Mouse (Mus musculus): ENCODE data around the gene Arrdc2. TPM values are rescaled to one million over a fixed set of nuclear protein-coding genes. Genes with fewer than 3 reads are reported as not detected.

Arrdc2 gene
- 20.7 and 24.9 TPM in 2 replicates for total RNA-seq (2017)

DNA sequence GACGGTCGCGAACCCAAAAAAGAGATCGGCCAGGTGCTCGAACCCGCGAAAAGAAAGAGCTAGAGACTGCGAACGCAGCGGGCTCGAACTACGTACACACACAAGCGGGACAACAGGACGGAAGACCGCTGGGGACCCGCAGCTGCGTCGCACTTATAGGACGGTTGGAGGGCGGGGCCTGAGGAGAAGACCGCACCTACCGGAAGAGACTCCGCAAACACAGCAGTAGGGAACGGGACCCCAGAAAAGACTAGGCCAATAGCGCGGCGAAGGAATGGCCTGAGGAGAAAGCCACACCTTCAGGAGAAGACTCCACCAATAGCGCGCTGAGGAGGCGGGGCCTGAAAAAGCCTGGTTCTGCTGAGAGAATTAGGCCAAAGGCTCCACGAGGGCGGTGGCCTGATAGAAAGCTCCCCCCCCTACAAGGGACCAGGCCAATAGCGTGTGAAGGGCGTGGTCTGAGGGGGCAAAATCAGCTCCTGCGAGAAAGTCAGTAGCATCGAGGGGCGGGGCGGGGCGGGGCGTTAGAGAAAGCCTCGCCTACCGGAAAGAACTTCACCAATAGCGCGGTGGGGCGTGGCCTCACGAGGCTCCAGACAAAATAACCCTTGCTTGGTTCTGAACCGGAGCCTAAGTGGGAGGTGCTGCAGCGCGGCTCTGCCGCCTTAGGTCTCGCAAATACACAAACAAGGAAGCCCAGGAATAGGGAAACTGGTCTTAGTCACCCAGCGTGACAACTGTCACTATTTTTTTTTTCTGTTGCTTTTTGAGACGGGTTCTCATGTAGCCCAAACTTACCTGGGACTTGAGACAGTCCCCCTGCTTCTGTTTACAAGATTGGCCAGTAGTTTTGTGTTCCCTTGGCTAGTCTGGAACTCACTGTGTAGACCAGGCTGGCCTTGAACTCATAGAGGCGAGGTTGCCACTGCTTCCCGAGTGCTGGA is at the start of gene Arrdc2:
Gene Arrdc2 (minus strand): TSS at position 313 of the 944 bp plus-strand sequence.
- ATAC-seq (ENCODE audit: extremely low read depth, insufficient number of reproducible peaks, low FRiP score, poor library complexity, severe bottlenecking) = peak; percentile 77

DNA sequence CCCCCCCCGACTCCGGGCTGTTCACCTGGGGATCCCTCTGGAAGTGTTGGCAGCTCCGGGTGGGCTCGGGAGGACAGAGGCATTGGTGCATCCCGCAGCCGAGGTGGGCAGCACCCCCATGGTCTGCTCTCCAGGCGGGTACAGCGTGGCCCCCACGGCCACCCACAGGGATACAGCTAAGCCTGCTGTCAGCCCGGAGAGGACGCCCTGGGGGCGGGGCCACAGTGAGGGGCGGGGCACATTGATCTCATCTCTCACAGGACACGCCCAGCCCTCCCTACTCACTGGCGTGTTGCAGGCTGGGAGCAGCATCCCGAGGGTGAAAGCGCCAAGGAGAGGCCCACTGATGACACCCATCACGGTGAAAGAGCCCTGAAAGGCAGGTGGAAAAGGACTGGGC is 48.1 kb upstream of the Arrdc2 start:
- no peak for ATAC-seq (ENCODE audit: extremely low read depth, insufficient number of reproducible peaks, low FRiP score, poor library complexity, severe bottlenecking)

DNA sequence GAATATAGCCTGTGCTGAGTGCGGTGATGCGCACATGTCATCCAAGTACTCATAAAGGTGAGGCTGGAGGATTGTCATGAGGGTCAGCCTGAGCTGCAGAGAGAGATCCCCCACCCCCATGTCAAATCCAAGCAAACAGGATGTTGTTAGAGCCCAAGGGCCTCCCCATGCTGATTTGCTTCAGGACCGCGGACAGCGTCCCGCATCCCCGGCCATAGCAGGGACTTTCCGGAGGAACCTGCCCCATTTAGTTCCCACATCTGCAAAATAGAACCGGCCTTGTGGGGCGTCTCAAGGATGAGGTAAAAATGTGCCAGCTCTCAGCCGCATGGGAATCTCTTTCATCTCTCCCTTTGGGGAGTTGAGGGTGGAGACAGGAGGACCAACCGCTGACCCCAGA is 46.1 kb upstream of the Arrdc2 start:
- no peak; the same call in 1 of the 2 replicates for ATAC-seq (ENCODE audit: extremely low read depth, insufficient number of reproducible peaks, low FRiP score, poor library complexity, severe bottlenecking)

DNA sequence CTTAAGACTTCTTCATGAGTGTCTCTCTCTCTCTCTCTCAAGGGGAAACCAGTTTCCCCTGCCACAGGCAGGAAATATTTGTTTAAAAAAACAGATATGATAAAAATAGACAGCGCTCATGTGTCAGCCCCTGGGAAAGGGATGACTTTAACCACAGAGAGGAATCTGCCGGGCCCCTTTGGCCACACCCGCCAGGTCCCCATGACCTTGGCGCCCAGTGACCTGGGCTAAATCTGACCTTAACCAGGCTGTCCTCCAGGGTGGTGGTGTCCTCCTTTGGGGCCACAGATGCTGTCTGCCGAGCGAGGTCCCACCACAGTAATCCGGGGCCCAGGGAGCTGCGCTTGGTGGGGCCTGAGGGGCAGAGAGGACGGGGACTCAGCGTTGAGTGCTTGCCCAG is 45.2 kb upstream of the Arrdc2 start:
- ATAC-seq (ENCODE audit: extremely low read depth, insufficient number of reproducible peaks, low FRiP score, poor library complexity, severe bottlenecking) = no peak

DNA sequence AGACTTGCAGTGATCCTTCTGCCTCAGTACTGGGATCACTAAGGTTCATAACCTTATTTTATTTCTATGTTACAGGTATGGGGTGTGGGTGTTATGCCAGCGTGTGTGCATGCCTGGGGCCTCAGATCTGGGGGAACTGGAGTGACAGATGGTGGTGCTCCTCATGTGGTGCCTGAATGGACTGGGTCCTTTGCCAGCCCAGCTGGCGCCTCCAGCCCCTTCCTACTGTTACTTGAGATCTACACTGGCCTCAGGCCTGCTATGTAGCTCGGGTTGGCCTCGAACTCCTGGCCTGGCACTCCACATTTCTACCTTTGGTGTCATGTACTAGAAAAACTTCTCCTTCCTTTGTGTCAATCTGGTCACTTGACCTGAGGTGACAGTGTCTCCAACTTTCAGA is 44.7 kb upstream of the Arrdc2 start:
- no peak for ATAC-seq (ENCODE audit: extremely low read depth, insufficient number of reproducible peaks, low FRiP score, poor library complexity, severe bottlenecking)

DNA sequence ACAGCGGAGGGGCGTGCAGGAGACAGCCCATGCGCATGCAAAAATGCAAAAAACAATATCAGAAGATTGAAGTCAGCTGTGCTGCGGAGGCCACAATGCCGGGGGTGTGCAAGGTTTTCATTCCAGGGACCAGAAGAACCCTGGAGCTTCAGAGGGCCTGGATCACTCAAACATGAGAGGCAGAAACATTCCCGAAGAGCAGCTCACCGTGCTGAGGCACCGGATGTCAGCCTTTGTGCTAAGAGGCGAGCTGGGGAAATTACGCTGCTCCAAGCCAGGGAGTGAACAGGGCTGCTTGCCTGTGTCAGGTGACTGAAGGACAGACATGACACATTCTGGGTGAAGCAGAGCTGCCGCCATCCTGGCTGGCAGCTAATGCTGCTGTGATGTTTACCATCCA is 41.0 kb upstream of the Arrdc2 start:
- ATAC-seq (ENCODE audit: extremely low read depth, insufficient number of reproducible peaks, low FRiP score, poor library complexity, severe bottlenecking) = no peak

DNA sequence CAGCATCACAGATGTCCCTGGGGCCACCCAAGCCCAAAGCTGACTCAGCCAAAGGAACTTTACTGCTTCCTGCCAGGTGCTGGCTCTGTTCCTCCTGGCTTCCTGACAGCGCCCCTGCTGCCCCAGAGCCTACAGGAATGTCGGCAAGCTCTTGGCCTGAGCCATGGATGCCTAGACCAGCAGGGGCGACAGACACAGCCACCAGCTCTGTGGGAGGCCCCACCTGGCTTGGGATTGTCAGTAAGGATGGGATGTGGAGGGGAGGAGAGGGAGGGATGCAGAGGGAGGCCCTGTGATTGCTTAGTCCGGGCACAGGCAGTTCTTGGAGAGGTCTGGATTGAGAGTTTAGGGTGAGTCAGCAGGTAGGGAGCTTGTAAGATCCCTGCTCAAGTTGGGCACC is 40.6 kb upstream of the Arrdc2 start:
- ATAC-seq (ENCODE audit: extremely low read depth, insufficient number of reproducible peaks, low FRiP score, poor library complexity, severe bottlenecking) = no peak

DNA sequence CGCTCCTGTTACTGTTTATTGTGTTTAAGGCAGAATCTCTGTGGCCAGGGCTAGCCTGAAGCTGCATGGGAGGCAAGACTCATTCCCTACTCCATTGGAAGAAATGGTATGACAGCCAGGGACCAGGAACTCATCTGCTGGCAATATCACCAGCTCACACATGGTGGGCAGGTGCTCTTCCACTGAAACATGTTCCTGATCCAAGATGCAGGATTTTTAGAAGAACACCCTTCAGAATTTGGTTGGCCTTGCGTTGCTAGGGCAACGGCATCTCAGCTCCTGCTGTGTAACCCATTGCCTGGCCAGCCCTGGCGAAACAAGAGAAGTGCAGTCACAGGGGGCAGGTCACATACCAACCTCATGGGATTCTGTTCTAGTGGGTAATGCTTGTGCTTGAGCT is 40.0 kb upstream of the Arrdc2 start:
- no peak for ATAC-seq (ENCODE audit: extremely low read depth, insufficient number of reproducible peaks, low FRiP score, poor library complexity, severe bottlenecking)

DNA sequence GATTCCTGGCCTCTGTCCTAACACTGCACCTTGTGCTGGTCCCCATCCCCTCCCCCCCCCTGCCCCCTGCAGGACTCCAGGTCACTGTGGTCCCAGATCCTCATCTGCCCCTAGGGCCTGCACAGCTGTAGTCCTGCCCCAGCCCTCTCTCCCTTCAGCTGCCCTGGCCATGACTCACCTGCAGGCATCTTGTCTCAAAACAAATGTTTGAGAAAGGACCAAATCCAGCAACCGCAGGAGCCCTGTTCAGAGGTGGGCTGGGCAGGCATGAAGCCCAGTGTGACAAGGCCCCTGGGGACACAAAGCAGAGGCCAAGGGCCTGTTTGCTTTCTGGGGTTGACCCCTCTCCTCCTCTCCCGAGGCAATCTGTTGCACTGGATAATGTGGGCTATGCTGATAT is 38.7 kb upstream of the Arrdc2 start:
- ATAC-seq (ENCODE audit: extremely low read depth, insufficient number of reproducible peaks, low FRiP score, poor library complexity, severe bottlenecking) = no peak

DNA sequence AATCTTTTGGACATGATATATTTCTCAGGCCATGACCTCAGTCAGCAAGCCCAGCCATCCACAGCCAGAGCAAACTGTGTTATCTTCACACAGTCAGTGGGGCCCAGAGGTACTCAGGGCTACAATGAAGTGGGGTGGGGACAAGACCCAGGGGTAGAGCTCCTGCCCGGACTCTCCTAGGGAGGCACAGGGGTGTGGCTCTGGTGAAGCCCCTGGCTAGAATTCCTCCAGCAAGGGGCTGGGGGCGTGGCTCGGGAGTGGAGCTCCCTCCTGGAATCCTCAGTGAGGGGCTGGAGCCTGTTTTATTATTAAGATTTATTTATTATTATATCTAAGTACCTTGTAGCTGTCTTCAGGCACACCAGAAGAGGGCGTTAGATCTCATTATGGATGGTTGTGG is 36.9 kb upstream of the Arrdc2 start:
- no peak for ATAC-seq (ENCODE audit: extremely low read depth, insufficient number of reproducible peaks, low FRiP score, poor library complexity, severe bottlenecking)

DNA sequence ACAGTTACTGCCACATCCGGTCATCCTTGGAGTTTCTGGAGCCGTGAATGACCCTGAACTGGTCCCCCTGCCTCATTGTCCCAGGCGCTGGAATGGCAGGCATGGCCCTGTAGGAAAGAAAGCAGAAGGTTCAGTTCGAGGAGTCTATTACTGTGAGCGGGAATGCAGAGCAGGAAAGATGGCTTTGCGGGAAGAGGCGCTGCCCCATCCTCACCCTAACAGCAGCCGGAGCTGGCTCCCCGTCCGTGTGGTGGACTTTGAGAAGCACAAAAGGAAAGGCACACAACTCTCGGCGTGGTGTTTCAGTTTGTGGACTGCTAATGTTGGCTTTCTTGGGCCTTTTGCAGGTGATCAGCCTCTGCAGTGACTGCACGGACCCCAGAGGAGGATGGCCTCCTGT is 34.9 kb upstream of the Arrdc2 start:
- no peak for ATAC-seq (ENCODE audit: extremely low read depth, insufficient number of reproducible peaks, low FRiP score, poor library complexity, severe bottlenecking)

DNA sequence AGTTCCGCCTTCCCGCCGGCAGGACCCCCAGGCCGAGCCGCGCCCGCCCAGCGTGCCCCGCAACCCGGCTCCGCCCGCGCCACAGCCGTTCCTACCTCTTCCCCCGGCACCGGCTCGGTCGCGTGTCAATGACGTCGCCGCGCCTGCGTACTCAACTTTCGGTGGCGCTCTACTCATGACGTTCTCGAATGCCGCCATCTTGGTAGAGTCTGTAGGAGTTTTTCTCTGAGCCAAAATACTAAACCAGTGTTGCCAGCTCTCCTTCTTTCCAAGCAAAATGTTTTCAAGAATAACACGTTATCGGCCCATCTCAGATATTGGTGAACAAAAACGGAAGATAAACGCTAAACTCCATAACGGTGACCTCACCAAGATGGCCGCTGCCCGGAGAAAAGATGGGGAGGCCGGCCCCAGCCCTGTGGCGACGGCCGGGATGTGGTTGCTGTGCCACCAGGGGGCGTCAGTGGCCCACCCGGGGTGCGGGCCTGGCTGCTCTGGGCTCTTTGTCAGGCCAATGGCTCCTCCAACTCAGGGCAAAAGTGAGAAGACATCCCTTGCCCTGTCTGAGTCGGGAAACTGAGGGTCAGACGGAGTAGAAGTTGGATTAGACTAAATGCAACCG is 34.0 kb upstream of the Arrdc2 start, which contains the start of gene Ccdc124:
Gene Ccdc124 (minus strand): TSS at position 572 of the 622 bp plus-strand sequence.
- ATAC-seq (ENCODE audit: extremely low read depth, insufficient number of reproducible peaks, low FRiP score, poor library complexity, severe bottlenecking) = peak; percentile 78

DNA sequence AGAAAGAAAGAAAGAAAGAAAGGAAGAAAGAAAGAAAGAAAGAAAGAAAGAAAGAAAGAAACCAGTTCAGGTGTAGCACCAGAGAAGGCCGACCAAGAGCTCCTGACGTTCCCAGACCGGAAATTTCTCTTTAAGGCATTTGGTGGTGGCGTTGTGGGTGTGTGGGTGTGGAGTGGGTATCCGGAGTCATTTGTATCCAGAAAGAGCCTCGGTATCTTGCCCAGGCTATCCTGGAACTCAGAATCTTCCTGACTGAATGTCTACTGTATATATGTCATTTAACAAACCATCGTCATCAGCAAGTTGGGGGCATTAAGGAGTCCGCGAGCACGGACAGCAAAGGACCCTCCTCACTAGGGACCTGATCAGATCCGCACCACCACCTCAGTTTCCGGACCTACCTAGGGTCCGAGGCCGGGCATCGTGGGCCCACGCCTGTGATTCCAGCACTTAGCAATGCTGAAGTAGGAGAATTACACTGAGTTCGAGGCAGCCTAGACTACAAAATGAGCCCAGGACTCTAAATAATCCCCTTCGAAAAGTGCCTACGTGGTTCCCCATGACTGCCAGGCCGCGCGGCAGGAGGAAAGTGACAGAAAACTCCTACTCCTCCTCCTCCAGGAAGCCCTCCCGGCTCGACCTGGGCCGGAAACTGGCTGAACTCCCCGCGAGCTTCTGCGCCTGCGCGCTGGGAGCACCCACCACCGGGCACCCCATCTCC is 33.3 kb upstream of the Arrdc2 start:
- no peak for ATAC-seq (ENCODE audit: extremely low read depth, insufficient number of reproducible peaks, low FRiP score, poor library complexity, severe bottlenecking)

DNA sequence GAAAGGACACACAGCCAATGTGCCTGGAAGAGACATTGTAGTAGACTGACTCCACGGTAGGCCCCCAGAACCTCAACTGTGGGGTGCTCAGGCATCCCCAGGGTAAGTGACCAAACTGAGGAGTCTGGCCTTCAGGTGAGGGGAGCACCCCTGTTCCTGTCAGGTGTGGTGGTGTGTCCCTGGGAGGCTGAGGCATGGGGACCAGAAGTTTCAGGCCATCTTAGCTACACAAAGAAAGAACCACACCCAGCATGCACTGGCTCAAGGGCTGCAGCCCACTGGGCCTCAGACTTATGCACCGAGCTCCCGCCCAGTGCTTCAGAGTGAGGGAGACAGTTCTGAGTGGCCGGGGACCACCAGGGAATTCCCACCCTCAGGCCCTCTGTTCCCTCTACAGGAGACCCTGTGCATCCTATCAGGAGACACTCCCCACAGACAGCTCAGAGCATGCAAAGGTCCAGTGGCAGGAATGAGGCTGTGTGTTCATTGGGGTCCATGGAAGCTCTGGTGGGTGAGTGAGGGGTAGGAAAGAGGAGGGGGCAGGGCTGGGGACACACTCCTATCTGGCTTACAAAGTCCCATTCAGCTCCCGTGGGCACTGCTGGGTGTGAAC is 31.8 kb upstream of the Arrdc2 start:
- no peak for ATAC-seq (ENCODE audit: extremely low read depth, insufficient number of reproducible peaks, low FRiP score, poor library complexity, severe bottlenecking)

DNA sequence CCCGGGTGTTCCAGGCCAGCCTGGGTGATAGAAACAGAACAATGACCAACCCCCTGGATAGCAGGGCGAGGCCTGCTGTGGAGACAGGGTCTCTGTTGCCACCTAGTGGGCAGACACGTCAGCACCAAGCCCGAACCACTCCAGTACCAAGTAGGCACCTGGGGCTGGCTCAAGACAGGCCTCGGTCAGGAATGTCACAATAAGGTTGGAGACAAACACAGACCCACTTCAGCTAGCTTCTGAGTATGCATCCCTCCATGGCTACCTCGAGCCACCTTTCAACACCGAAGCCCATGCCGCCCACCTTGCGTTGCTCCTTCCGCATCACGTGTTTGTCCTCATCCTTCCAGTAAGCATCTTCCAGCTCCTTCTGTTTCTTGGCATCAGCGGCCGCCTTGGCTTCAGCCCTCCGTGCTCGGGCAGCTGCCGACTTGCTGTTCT is 30.1 kb upstream of the Arrdc2 start:
- ATAC-seq (ENCODE audit: extremely low read depth, insufficient number of reproducible peaks, low FRiP score, poor library complexity, severe bottlenecking) = peak; percentile 40; the same call in 1 of the 2 replicates

DNA sequence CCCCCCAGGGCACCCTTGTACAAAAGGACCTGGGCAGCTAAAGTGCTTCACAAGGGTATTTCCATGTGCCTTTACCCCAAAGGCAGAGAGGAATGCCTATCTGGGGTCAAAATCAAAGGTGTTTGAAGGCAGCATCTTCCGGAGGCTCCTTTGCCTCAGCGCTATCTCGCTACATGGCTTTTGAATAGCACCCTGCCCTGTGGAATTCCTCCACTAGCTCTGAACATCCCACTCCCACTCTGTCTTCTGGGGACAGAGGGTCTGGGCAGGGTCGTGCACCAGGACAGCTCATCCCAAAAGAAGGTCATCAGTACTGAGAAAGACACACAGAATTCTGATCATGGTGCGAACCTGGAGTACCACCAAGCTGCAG is 29.7 kb upstream of the Arrdc2 start:
- ATAC-seq (ENCODE audit: extremely low read depth, insufficient number of reproducible peaks, low FRiP score, poor library complexity, severe bottlenecking) = no peak

DNA sequence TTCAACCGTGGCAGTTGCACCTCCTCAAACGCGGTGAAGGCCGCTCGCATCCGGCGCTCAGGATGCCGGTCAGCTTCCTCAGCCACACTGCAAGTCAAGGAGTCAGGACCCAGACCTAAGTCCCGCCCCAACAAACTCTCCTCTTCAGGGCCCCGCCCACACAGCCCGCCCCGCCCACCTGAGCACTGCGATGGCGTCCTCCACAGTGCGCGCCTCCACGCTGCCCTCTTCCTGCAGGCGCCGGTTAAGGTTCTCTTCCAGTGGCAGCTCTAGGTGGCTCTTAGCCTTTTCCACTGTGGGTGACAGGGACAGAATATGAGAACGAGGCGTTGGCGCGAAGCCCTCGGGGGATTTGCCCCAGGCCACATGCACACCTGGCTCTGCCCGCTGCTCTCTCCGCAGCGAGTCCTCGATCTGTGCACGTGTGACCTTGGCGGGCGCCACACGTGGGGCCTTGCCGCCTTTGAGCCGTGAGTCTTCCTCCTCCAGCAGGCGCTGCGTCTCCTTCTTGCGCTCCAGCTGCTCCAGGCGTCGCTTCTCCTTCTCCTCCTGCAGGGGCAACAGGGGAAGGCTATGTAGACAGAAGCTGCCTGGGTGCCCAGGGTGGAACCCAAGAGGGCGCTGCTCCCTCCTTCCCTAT is 29.2 kb upstream of the Arrdc2 start:
- ATAC-seq (ENCODE audit: extremely low read depth, insufficient number of reproducible peaks, low FRiP score, poor library complexity, severe bottlenecking) = peak; percentile 11; the same call in 1 of the 2 replicates

DNA sequence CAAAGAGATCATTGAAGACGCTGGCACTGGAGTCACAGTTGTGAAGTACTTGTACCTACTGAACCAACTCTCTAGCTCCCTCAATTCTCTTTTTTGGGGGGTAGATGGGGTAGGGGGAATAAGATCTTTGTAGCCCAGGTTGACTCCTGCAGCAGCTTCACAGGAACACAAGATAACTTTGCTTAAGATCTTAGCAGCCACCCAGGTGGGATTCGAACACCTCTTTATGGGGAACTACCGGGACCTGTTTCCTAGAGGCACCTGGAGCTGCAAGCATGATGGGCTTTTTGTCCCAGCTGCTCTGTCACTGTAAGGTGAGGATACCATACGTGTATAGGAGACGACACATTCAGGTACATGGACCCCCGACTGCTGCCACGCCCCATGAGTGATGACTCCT is 27.0 kb upstream of the Arrdc2 start:
- no peak for ATAC-seq (ENCODE audit: extremely low read depth, insufficient number of reproducible peaks, low FRiP score, poor library complexity, severe bottlenecking)
